Mouse (Mus musculus) left cerebral cortex, postnatal 36 days (tissue): Measurements from ENCODE around the gene Metrnl. TPM values are rescaled to one million over a fixed set of nuclear protein-coding genes. Genes with fewer than 3 reads are reported as not detected.

Source experiments
- DNase-seq, 2 experiments: peaks; one replicate each; pipeline ENCODE4 v3.0.0; 2021 to 2022; ENCODE audit warnings: low spot score in 2 of 2, mixed read lengths in 1 of 2
- intact Hi-C: fragments of 180-260 bp; cut with DNase I; formaldehyde crosslinking; loops from one replicate; pipeline ENCODE4 v1.15.1; 2025
- total RNA-seq, 2 experiments: library from RNA; stranded (reverse); gene quantifications; 2 replicates each; pipeline ENCODE4 v1.2.3; 2021

Gene Metrnl
- total RNA-seq, 2 experiments from 2014 or later = 8.6 to 14.5 TPM

GRCm38 (mm10) chr11:121717724-121718123 is 16.4 kb downstream of the Metrnl start:
- intact Hi-C loops = no loop called here
- DNase-seq = no peak

DNA sequence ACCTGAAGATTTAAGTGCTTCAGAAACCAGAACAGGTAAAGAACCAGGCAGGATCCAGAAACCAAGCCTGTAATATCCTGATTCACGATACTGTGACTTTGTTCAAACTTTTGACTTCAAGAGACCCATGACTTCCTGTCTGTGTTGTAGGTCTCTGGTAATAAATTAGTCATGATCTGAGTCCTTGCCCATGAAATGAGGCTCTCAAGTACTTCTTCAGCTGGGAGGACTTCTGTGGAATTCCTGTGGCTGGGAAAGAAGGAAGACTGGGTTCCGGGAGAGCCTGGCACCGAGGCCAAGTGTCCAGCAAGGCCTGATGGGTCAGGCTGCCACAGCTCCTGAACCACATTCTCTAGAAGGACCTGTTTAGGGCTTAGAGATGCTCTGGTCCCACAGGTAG is 19.4 kb downstream of the Metrnl start:
- no peak for DNase-seq
- intact Hi-C loops = no loop called here

DNA sequence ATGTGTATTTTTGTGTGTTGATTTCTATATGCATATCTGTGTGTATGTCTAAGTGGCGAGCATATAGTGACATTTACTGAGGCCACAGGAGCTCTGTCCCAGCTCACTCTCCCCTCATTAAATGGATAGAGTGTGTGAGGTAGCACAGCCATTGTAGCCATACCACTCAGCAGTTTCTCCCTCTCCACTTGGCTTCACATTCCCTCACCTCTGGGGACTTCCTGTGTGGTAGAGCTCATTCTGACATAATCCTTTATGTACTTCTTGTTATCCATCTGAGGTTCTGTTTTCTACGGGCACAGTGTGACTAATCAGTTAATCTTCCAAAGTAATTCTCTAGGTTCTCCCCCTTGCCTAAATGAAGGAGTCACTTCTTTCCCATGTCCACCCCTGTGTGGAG is 21.1 kb downstream of the Metrnl start:
- intact Hi-C loops = no loop called here

GRCm38 (mm10) chr11:121726625-121727024 is 25.3 kb downstream of the Metrnl start:
- intact Hi-C loops = no loop called here
- DNase-seq = no peak

More for the DNA sequence above, 21.1 kb downstream of the Metrnl start:
- no peak for DNase-seq

GRCm38 (mm10) chr11:121734184-121734583 is 32.8 kb downstream of the Metrnl start:
- intact Hi-C loops = no loop called here
- no peak for DNase-seq

DNA sequence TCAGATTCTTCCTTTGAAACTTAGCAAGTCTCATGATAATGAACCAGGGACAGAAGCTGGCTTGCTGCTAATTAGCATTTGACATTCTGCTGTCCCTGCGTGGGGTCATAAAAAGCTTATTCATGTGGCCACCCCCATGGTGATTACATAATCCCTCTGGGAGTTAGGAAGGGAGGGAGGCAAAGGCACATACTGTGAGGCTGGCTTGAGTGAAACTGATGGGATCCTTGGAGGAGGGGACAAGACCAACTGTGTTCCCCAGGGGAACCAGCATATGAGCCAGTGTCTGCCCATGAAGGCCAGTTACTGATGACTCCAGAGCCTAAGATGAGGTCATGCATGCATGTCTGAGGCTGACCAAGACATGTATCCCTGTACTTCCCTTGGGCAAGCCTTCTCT is 33.5 kb downstream of the Metrnl start:
- intact Hi-C loops = no loop called here

DNA sequence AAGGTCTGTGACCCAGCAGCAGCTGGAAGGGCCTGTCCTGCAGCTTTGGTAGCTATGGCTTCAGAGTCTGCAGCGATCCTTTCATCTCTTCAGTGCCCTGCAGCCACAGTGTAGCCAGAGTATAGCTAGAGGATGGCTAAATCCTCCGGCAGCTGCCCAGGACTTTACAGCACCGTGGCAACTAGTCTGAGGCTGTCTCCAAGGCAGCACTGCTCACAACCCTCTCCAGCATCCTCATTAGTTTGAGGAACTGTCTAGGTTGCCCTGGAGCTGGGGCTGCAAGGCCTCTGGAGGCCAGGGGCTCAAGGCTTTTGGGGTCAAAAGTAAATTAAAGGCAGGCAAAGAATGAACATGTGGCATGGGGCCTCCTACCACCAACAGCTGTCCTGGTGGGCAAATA is 37.3 kb downstream of the Metrnl start:
- intact Hi-C loops = no loop called here
- DNase-seq = no peak

More for the DNA sequence above, 33.5 kb downstream of the Metrnl start:
- DNase-seq = no peak

DNA sequence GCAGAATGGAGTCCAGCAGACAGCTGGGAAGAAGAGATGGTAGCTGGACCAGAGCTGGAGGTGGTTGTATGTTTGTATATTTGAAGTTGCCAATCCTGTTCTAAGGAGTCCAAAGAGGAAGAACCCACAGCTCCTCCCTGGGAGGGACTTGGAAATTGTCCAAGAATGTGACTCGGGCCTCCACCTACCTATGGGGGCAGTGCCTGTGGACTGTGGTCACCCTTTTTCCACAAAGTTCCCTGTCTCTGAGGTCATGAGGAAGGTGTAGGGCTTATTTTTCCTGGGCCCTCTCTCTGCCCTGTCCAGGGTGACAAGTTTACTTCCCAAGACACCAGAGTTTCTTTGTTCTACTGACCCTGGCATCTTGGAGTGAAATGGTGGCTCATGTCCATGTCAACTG is 39.6 kb downstream of the Metrnl start:
- DNase-seq = no peak
- intact Hi-C loops = no loop called here

DNA sequence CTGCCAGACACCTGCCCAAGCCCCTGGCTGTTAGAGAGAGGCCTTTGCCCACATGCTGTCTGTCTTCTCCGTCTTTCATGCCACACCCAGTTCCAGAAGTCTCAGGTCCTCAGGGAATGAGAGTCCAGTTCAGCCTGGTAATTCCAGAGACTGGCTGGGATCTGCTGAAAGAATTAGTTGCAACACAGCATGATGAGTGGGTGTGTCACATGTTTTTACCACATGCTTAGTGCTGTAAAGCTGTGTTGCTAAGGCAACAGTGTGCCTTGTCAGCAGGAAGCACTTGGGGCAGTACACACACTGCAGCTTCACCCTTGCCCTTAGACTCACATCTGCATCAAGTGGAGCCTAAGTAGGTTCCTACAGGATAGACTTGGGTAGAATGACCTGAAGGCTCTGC is 40.1 kb downstream of the Metrnl start:
- DNase-seq = peak; percentile 11 to 21
- intact Hi-C loops = no loop called here

DNA sequence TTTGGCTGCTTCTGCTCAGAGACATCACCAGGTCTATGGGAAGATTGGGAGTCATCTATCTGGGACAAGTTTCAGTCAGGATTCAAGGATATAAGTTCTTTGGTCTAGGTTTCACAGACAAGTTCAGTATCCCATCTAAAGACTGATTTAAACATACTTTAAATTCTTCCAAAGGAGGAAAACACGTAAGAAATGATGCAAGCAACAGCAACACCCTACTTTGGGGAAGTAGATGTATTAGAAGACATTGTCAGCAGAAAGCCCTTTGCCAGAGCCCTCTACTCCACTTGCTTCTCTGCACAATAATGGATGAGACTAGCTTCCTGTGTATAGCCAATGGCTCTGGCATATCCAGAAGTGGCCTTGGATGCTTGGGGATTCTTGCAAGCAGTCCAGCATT is 41.8 kb downstream of the Metrnl start:
- DNase-seq = no peak
- intact Hi-C loops = no loop called here

DNA sequence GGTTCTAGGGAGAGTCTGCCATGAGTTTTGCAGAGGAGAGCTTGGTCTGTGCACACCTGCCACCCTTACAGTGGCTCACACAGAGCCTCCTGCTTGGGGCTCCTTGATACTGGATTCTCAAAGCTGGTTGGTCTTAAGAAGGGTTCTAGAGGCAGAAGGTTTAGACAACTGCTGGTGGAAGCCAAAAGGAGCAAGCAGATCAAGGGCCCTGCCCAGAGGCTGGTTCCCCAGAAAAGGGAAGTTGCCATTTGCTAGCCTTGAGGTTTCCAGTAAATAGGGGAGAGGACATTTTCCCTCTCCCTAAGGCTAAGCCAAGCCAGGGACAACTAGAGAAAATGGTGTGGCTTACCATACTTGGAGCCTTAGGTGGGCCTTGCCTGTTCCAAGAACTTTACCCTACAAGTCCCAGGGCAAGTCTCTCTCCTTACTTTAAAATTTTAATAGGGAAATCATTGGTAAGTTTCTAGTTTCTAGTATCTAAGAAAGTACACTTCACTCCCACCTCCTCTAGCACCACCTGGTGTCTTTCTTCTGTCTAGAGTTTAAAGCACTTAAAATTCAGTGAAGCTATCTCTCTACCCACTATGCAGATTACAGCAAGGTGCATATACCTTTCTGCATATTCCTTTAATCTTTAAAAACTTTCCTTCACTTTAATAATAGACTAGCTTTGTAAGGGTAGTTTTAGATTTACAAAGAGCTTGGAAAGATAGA is 42.7 kb downstream of the Metrnl start:
- intact Hi-C loops = no loop called here
- DNase-seq = no peak

DNA sequence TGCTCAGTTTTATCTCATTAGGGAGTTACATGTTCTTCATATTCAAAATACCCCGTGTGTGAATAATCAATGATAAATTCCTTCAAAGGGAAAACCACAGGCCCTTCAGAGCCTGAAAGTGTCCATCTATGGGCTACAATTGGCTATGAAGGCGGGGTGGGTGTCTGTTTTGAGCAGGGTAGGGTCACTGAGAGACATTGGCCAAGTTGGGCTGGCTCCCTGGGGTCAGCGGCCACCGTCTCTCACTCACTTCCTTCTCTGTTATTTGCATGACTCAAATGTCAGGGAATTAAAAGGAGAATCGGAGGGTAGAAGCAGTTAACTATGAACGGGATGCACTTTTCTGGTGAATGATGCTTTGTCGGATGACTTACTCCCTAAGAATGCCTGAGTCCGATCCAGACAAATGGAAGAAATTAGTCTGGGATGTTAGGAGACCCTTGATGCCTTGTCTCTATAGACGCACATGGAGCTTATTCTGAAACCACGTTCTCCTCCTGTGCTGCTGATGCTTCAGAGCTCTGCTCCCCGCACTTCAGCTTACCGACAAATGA is 45.7 kb downstream of the Metrnl start:
- DNase-seq = no peak
- intact Hi-C loops = no loop called here

GRCm38 (mm10) chr11:121748003-121748684 is 46.8 kb downstream of the Metrnl start:
- intact Hi-C loops = no loop called here
- no peak for DNase-seq

Other genes with a start within 250 kb of the Metrnl start
- 10 to 100 TPM; 39.5 to 40.5 TPM for gene Tbcd, start 249.6 kb upstream of the Metrnl start, total RNA-seq
- gene Zfp750, start 182.2 kb upstream of the Metrnl start, total RNA-seq = under 1 TPM in 1 of 2 experiments, not detected in 1; 0.10 TPM
- 1 to 10 TPM; 6.5 to 7.6 TPM for gene B3gntl1, start 28.4 kb upstream of the Metrnl start, total RNA-seq
- gene Ptchd3, start 128.7 kb downstream of the Metrnl start, total RNA-seq = not detected